Mouse (Mus musculus) effector memory CD4-positive, alpha-beta T cell, adult 7 months (primary cell): ENCODE measurements around the gene Adck1. TPM values are rescaled to one million over a fixed set of nuclear protein-coding genes. Genes with fewer than 3 reads are reported as not detected.

Experiments used
- polyA plus RNA-seq: library from polyadenylated mRNA; unstranded; fragments of 100-300 nt; shearing (Covaris generic); gene quantifications from one replicate; pipeline ENCODE4 v1.2.1, GENCODE M21; 2017

The Adck1 gene
- 16.5 TPM for polyA plus RNA-seq

GRCm38 (mm10) chr12:88360441-88361119 is at the start of gene Adck1:
TSS of gene Adck1 (plus strand) at chr12:88360554.

DNA sequence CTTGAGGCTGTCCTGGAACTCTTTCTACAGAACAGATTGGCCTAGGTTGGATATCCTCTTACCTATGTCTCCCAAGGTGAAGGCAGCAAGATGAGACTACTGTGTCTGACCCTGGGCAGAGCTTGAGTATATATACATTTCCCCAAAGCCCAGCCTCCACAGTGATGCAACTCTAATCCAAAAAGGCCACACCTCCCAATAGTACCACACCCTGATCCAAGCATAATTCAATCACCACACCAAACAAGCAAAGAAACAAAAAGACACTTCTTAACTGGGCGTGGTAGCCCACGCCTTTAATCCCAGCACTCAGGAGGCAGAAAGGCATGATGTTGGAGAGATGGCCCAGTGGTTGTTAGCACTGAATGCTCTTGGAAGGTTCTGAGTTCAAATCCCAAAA is 36.4 kb upstream of the Adck1 start, which contains the start of gene Gm5039:
TSS of gene Gm5039 (minus strand) at position 101 of the 400 bp plus-strand sequence.

Other genes starting within 250 kb of the Adck1 start
- not detected for gene Gm10436, start 178.4 kb upstream of the Adck1 start, polyA plus RNA-seq
- gene Gm8332, start 110.5 kb upstream of the Adck1 start, polyA plus RNA-seq, result not detected
- gene Gm5662, start 86.1 kb upstream of the Adck1 start, polyA plus RNA-seq, result 0.32 TPM
- not detected for gene Gm5039, start 36.5 kb upstream of the Adck1 start, polyA plus RNA-seq